Mouse (Mus musculus) G1E (cell line): ENCODE measurements around the gene Nectin4.

Source experiments
- CTCF ChIP-seq: IDR thresholded peaks from 2 replicates; pipeline ENCODE4 v1.5.1; 2012; ENCODE audit warnings: low read depth, low read length, inconsistent platforms, mixed read lengths
- GATA1 ChIP-seq: IDR thresholded peaks from 2 replicates; pipeline ENCODE4 v1.6.1; 2012; ENCODE audit warnings: borderline replicate concordance, low read length, inconsistent platforms, mixed read lengths
- GATA2 ChIP-seq: IDR thresholded peaks from 2 replicates; pipeline ENCODE4 v1.6.1; 2012; ENCODE audit warnings: low read depth, low read length, inconsistent platforms, borderline replicate concordance
- POLR2AphosphoS5 ChIP-seq: IDR thresholded peaks from 2 replicates; pipeline ENCODE4 v1.6.1; 2012; ENCODE audit warnings: low read depth, low read length, inconsistent platforms; ENCODE audit not compliant: insufficient replicate concordance
- TAL1 ChIP-seq: conservative IDR thresholded peaks from 2 replicates; pipeline ENCODE4 v1.6.1; 2012; ENCODE audit warnings: low read depth, low read length, inconsistent platforms, mixed read lengths

GRCm38 (mm10) chr1:171419905-171420304 lies 50.0 kb downstream of the Nectin4 start:
- no peak for TF ChIP-seq CTCF
- no peak for TF ChIP-seq TAL1
- no peak for TF ChIP-seq GATA1
- TF ChIP-seq GATA2, result no peak
- no peak for TF ChIP-seq POLR2AphosphoS5
